Mouse (Mus musculus) bone marrow, adult 2 months (tissue): Measurements from ENCODE around the gene Prol1.

Experiments
- CTCF ChIP-seq: fragments of 200-500 bp; IDR thresholded peaks from 2 replicates; pipeline ENCODE4 v1.5.1; 2011; ENCODE audit warnings: low read length, control low read depth; ENCODE audit not compliant: control insufficient read depth, insufficient read depth
- POLR2A ChIP-seq: fragments of 200-500 bp; IDR thresholded peaks from 2 replicates; pipeline ENCODE4 v1.6.1; 2011; ENCODE audit warnings: low read depth, mild to moderate bottlenecking, control low read depth, low read length, borderline replicate concordance; ENCODE audit not compliant: control insufficient read depth

DNA sequence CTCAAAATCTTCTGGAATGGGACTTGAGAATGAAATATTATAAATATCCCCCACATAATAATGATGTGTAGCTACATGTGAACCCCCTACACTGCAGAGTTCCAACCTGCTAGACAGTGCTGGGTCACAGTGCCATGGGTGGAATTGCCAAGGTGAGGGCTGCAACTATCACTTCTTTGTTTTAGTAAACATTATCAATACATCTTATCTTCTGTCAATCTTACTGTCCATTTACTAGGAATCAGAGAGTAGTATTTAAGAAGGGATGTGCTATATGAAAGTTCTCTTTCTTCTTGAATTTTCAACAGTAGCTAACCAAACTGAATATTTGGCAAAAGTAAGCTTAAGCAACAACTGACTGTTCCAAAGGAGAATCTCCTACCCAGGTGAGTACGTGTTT, at the start of gene Prol1:
- TF ChIP-seq CTCF (no peak), POLR2A (no peak)
